Mouse (Mus musculus): Measurements from ENCODE around the gene Fam193b. TPM values are rescaled to one million over a fixed set of nuclear protein-coding genes. Genes with fewer than 3 reads are reported as not detected.
"Not testable (repeated sequence)": the region's sequence is repeated elsewhere in the genome, so short reads cannot be mapped to it uniquely, and the experiment has no call there.

Fam193b gene
- total RNA-seq, 2 experiments from 2014 or later = 61.9 to 82.4 TPM

DNA sequence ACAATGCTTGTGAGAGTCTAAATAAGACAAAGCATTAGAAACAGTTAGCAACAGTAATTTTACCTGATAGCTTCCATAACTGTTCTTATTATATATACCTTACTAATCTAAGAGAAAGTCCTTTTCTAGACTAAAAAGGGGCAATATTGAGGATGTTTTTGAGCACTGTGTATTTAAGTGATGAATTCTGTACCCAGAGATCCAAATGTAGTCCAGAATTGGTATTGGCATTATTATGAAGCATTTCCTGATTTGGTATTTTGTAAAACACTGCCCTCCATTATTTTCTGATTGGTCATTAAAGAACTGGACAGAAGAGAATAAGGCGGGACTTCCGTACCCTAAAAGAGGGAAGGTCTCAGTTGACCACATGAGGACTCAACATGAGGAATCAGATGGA, 2.5 kb upstream of the Fam193b start, which contains the start of gene Tmed9:
Tmed9 (plus strand) TSS at position 301 of the 400 bp plus-strand sequence.
- DNase-seq (ENCODE audit: low spot score in 2 of 2) = no peak

DNA sequence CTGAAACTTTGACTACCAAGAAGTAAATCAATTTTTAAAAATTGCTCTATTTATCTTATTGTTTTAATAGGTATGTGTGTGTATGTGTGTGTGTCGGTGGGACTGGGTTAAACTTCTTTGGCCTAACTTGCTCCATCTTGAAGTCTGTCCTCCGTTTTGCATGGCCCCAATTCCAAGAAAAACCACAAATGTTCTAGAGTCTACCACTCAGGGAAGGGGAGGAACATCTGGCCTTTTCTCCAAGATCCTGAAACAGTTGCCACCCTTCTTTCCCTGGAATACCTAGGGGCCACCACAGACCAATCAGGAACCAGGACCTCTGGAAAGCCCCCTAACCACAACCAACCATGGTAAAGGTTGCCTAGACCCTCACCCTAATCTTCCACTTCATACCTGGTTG, 1.1 kb upstream of the Fam193b start:
- DNase-seq (ENCODE audit: low spot score in 2 of 2) = no peak

DNA sequence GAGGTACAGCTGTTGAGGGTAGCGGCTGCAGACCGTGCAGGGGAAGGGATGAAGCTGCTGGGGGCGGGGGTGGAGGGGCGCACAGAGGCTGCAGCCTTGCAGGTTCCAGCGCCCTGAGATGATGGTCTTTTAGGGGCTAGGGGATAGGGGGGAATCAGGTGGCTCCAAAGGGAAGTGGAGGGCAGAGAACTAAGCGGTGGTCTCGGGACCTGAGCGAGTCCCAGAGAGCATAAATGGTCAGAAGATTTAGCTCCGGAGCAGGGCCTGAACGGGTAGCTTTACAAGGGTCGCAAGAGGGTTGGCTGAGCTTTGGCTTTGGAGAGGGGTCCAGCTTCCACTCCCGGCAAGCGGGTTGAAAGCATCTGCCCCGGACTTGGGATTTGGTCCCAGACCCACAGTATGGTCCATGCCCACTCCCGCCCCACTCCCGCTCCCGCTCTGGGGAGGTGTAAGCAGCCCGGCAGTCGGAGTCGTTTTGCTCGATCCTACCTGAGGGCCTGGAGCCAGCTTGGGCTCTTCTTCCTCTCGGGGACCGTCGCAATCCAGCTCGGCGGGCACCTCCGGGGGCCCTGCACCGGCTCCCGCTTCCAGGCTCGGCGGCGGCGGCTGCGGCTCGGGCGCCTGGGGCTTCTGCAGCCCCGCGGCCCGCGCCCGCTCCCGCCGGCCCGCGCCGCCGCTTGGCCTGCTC, 490 bp downstream of the Fam193b start:
- DNase-seq (ENCODE audit: low spot score in 2 of 2) = peak; percentile 51 to 64

- peak; percentile 28 to 31 for DNase-seq (ENCODE audit: low spot score in 2 of 2)
These were observed 1.1 kb downstream of the Fam193b start for GRCm38 (mm10) chr13:55569726-55570285.

GRCm38 (mm10) chr13:55568524-55568923, 2.4 kb downstream of the Fam193b start:
- not testable (repeated sequence) for DNase-seq (ENCODE audit: low spot score in 2 of 2)

DNA sequence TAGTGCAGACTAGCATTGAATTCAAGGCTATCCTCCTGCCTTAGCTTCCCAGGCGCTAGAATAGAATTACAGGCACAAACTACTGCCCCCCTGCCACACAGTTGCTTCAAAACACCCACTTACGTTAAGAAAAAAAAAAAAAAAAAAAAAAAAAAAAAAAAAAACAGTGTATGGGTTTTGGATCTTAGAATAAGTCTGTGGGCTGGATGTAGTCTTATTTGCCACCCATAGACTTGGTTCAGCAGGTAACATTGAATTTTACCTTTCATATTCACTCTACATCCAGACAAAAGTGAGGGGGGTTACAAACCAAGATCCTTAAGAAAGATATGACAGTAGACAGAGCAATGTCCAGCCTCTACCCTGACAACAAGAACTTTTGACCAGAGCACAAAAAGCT, 3.0 kb downstream of the Fam193b start:
- DNase-seq (ENCODE audit: low spot score in 2 of 2) = no peak

- no peak for DNase-seq (ENCODE audit: low spot score in 2 of 2)
These were observed 3.9 kb downstream of the Fam193b start for GRCm38 (mm10) chr13:55567001-55567400.

- DNase-seq (ENCODE audit: low spot score in 2 of 2) = no peak
These were observed 7.5 kb downstream of the Fam193b start for GRCm38 (mm10) chr13:55563266-55563879.

DNA sequence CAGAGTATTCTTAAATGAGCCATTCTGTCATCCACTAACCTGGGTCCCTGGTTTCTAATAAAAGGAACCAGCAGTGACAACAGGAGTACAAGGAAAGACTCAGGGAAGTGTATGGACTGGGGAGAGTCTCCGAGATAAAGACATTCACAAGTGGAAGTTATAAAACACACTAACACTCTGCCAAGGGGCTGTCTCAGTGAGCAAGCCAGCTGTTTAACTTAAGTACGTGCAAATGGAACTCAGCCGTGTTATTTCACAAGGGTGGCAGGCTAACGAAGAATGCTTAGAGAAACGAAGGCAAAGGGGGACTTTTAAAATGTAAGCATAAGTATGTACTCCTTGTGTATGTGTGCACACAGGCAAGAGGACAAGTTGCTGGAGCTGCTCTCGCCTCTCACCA, 13.4 kb downstream of the Fam193b start:
- DNase-seq (ENCODE audit: low spot score in 2 of 2) = no peak

DNA sequence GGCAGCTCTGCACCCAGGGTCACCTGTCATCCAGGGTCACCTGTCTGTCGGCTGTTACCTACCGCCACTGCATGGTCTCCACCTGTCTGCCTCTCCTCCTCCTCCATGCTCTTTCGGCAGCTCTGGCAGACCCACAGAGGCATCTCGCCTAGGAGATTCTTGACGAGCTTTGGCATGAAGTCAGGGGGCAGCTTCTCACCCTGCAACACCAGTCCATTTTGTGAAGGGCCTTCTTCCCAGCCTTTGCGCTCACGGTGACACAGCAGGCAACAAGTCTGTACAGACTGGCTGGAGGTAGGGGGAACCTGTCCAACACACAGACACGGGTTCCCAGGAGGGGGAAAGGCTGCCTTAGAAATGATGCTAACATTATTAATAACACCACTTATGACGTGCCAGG, 15.0 kb downstream of the Fam193b start:
- DNase-seq (ENCODE audit: low spot score in 2 of 2) = no peak

- no peak for DNase-seq (ENCODE audit: low spot score in 2 of 2)
These were observed 21.9 kb downstream of the Fam193b start for GRCm38 (mm10) chr13:55549061-55549460.

DNA sequence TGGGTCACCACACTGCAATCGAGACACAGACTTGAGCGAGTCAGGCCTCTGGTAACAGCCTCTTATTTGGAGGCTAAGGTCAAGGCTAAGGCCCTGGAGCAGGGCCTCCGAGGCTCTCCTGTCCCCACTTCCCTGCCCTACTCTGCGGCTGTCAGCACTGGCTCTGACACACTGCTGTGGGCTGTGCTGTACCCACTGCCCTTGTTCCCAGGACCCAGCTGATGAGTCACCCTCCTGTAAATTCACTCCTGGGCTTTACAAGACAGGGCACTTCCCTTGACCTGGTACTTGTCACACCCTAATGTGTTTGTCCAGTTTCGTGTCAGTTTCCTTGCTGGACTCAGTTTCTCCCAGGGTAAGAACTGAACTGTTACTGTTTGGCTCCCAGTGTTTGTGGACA, 22.5 kb downstream of the Fam193b start:
- no peak for DNase-seq (ENCODE audit: low spot score in 2 of 2)

GRCm38 (mm10) chr13:55547916-55548315, 23.0 kb downstream of the Fam193b start:
- no peak for DNase-seq (ENCODE audit: low spot score in 2 of 2)

DNA sequence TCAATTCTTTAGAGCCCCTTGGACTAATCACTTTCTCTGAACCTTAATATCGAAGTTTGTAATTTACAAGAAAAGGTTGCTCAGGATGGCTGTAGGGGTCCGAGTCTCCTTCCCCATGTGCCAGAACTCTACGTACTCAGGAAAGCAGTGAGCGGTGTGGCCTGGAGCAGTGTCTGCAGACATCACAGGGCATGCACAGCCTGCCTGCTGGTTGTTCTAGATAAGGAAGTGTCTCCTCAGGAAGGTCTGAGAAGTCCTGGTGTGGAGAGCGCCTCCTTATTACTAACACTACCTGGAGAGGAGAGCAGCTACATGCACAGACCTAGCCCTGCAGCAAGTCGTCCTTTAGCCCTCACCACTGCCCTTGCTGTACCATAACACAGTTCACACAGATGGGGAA, 26.1 kb downstream of the Fam193b start:
- DNase-seq (ENCODE audit: low spot score in 2 of 2) = no peak

GRCm38 (mm10) chr13:55543447-55543846, 27.5 kb downstream of the Fam193b start:
- DNase-seq (ENCODE audit: low spot score in 2 of 2) = no peak

DNA sequence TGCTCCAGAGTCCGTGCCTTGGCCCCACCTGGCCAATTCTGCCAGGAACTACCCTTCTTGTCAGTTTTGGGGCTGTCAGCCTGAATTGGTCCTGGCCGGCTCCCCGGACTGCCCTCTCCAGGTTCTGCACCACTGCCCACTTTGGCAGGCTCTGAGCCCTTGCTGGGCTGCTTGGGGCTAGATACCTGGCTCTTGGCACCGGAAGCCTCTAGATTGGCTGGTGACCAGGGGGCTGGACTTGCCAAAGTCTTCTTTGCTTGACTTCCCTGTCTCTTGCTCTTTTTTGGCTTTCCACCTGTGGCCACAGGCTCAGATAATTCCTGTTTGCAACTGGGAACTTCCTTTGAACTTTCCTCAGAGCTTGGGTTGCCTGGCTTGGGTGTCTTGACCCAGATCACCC, 28.0 kb downstream of the Fam193b start:
- DNase-seq (ENCODE audit: low spot score in 2 of 2) = no peak

DNA sequence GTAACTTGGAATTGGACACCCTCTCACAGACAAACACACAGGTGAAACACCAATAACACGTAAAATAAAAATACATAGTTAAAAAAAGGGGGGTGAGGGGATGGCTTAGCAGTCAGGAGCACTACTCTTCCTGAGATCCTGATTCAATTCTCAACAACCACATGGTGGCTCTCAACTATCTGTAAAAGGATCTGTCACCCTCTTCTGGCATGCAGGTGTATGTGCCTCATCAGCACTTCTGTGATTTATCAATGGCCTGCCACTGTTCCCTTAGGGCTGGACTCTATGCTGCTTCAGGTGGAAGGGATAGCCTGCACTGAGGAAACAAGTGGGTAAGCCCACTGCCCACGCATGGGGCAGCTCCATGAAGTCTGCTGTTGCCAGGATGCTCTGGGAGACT, 30.0 kb downstream of the Fam193b start:
- DNase-seq (ENCODE audit: low spot score in 2 of 2) = peak in 1 of 2 experiments; percentile 60

- peak; percentile 99 to 100 for DNase-seq (ENCODE audit: low spot score in 2 of 2)
These were observed 34.4 kb downstream of the Fam193b start, which contains the start of gene Ddx41 for GRCm38 (mm10) chr13:55536194-55537175. Gene Ddx41 (minus strand): TSS chr13:55536658.

GRCm38 (mm10) chr13:55535796-55536193, 35.1 kb downstream of the Fam193b start:
- peak in 1 of 2 experiments; percentile 34 for DNase-seq (ENCODE audit: low spot score in 2 of 2)

DNA sequence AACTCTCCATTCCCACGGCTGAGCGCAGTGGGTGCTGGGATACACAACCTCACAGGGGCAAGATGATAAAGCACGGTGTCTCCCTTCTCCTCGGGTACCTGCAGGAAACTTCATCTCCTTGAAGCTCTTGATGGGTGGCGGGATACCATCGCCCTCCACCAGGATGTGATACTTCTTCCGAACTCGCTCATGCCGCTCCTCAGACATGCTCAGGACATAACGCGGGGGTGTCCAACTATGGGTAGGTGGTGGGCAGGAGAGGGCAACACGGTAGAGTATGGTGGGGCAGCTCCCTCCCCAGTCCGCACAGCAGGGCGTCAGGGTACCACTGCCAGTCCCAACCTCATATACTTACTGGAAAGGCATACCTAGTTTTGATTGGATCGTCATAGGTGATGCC, 35.7 kb downstream of the Fam193b start:
- no peak for DNase-seq (ENCODE audit: low spot score in 2 of 2)

GRCm38 (mm10) chr13:55529198-55529915, 41.6 kb downstream of the Fam193b start, which contains the start of gene Dok3:
Gene Dok3 (minus strand): TSS chr13:55529296.
- no peak for DNase-seq (ENCODE audit: low spot score in 2 of 2)

Data from layer of hippocampus, postnatal 10 days (tissue).